Mouse (Mus musculus) right cerebral cortex, adult 18-20 months (tissue): ENCODE measurements around the gene Fuca2.

Experiments
- DNase-seq: peaks from one replicate; pipeline ENCODE4 v3.0.0; 2022; ENCODE audit warnings: mixed read lengths

Gene Fuca2

GRCm38 (mm10) chr10:13536706-13537105, 37.4 kb downstream of the Fuca2 start:
- DNase-seq = no peak

- no peak for DNase-seq
These were observed 40.5 kb downstream of the Fuca2 start for GRCm38 (mm10) chr10:13539769-13540333.

- no peak for DNase-seq
These were observed 42.4 kb downstream of the Fuca2 start for GRCm38 (mm10) chr10:13541721-13542120.

GRCm38 (mm10) chr10:13552646-13553497, 53.5 kb downstream of the Fuca2 start, which contains the start of the genes Adat2 and Pex3:
TSS of gene Adat2 (plus strand) at chr10:13552894.
TSS of gene Pex3 (minus strand) at chr10:13553142.
- DNase-seq = peak; percentile 88

- no peak for DNase-seq
These were observed 54.2 kb downstream of the Fuca2 start for GRCm38 (mm10) chr10:13553498-13553985.

GRCm38 (mm10) chr10:13554316-13554715, 55.0 kb downstream of the Fuca2 start:
- DNase-seq = no peak

GRCm38 (mm10) chr10:13560014-13560674, 60.8 kb downstream of the Fuca2 start:
- no peak for DNase-seq

GRCm38 (mm10) chr10:13564364-13565079, 65.2 kb downstream of the Fuca2 start:
- peak; percentile 77 for DNase-seq

- DNase-seq = no peak
These were observed 65.7 kb downstream of the Fuca2 start for GRCm38 (mm10) chr10:13565080-13565448.

- no peak for DNase-seq
These were observed 67.1 kb downstream of the Fuca2 start for GRCm38 (mm10) chr10:13566393-13566792.
